Mouse (Mus musculus) megakaryocyte progenitor cell, adult 5-6 weeks (primary cell): ENCODE data around the gene Rin1. TPM values are rescaled to one million over a fixed set of nuclear protein-coding genes. Genes with fewer than 3 reads are reported as not detected.

Experiments
- ATAC-seq: replicated peaks from 2 replicates; pipeline ENCODE4 v1.8.0; 2016; ENCODE audit warnings: mild to moderate bottlenecking, moderate TSS enrichment, inconsistent platforms; ENCODE audit not compliant: poor library complexity
- total RNA-seq, 2 experiments: library from RNA; stranded (forward) in 1 of 2; stranded (reverse) in 1 of 2; fragments of 157-497, 149-512 nt in 1 of 2; fragments of 200-1000 nt in 1 of 2; gene quantifications; 2 replicates each; pipeline versions ENCODE4 v1.2.3 to v1.2.4; 2015 to 2017

Rin1 gene
- total RNA-seq, 2 experiments from 2014 or later, result 0.12 to 0.22 TPM

- ATAC-seq, result peak; percentile 83
Observed at GRCm38 (mm10) chr19:5040862-5041523, 9.3 kb upstream of the Rin1 start, which contains the start of gene Brms1. TSS of gene Brms1 (plus strand) at chr19:5041354.

GRCm38 (mm10) chr19:5041588-5041987 is 8.7 kb upstream of the Rin1 start:
- no peak for ATAC-seq

GRCm38 (mm10) chr19:5045531-5045930 is 4.8 kb upstream of the Rin1 start:
- ATAC-seq, result no peak

GRCm38 (mm10) chr19:5048138-5049056 is 1.9 kb upstream of the Rin1 start:
- ATAC-seq, result no peak

GRCm38 (mm10) chr19:5049325-5049724 is 956 bp upstream of the Rin1 start:
- no peak for ATAC-seq

- ATAC-seq, result peak; percentile 18; the same call in 1 of the 2 replicates
Observed at GRCm38 (mm10) chr19:5051031-5051430, 750 bp downstream of the Rin1 start.

- no peak for ATAC-seq
Observed at GRCm38 (mm10) chr19:5051515-5051914, 1.2 kb downstream of the Rin1 start.

GRCm38 (mm10) chr19:5052166-5052822 is 2.0 kb downstream of the Rin1 start:
- ATAC-seq, result no peak

- no peak for ATAC-seq
Observed at GRCm38 (mm10) chr19:5052853-5053252, 2.6 kb downstream of the Rin1 start.

GRCm38 (mm10) chr19:5053909-5054308 is 3.6 kb downstream of the Rin1 start:
- peak; percentile 73 for ATAC-seq

GRCm38 (mm10) chr19:5056251-5056650 is 6.0 kb downstream of the Rin1 start:
- ATAC-seq, result peak; percentile 57

GRCm38 (mm10) chr19:5057876-5058775 is 7.8 kb downstream of the Rin1 start:
- ATAC-seq, result no peak

- ATAC-seq, result no peak
Observed at GRCm38 (mm10) chr19:5058801-5059771, 8.8 kb downstream of the Rin1 start.

- ATAC-seq, result no peak
Observed at GRCm38 (mm10) chr19:5060365-5061330, 10.4 kb downstream of the Rin1 start.

GRCm38 (mm10) chr19:5062041-5062440 is 11.8 kb downstream of the Rin1 start:
- no peak for ATAC-seq

GRCm38 (mm10) chr19:5062446-5062845 is 12.2 kb downstream of the Rin1 start:
- no peak for ATAC-seq

GRCm38 (mm10) chr19:5065104-5065503 is 14.8 kb downstream of the Rin1 start:
- ATAC-seq, result no peak
